Mouse (Mus musculus) hindlimb bud, embryonic 11.5 days (tissue): ENCODE data around the gene Myo1e.
"Not testable (repeated sequence)": the region's sequence is repeated elsewhere in the genome, so short reads cannot be mapped to it uniquely, and the experiment has no call there.

Source experiments
- DNase-seq: peaks from one replicate; pipeline ENCODE4 v3.0.0-alpha.2; 2012; ENCODE audit warnings: low read depth, low spot score; ENCODE audit errors: extremely low spot score

The Myo1e gene

GRCm38 (mm10) chr9:70249881-70250681 lies 42.9 kb downstream of the Myo1e start:
- DNase-seq, result no peak

GRCm38 (mm10) chr9:70251441-70251985 lies 44.4 kb downstream of the Myo1e start:
- DNase-seq, result no peak

GRCm38 (mm10) chr9:70253016-70253415 lies 45.9 kb downstream of the Myo1e start:
- no peak for DNase-seq

GRCm38 (mm10) chr9:70255005-70255404 lies 47.9 kb downstream of the Myo1e start:
- no peak for DNase-seq

GRCm38 (mm10) chr9:70256027-70256426 lies 48.9 kb downstream of the Myo1e start:
- not testable (repeated sequence) for DNase-seq

- DNase-seq, result peak; percentile 37
These were observed 50.3 kb downstream of the Myo1e start for GRCm38 (mm10) chr9:70257289-70258101.

- peak; percentile 28 for DNase-seq
These were observed 53.2 kb downstream of the Myo1e start for GRCm38 (mm10) chr9:70260324-70260841.

- DNase-seq, result no peak
These were observed 54.5 kb downstream of the Myo1e start for GRCm38 (mm10) chr9:70261646-70262045.

- no peak for DNase-seq
These were observed 56.0 kb downstream of the Myo1e start for GRCm38 (mm10) chr9:70263134-70263533.

- no peak for DNase-seq
These were observed 56.6 kb downstream of the Myo1e start for GRCm38 (mm10) chr9:70263735-70264134.

GRCm38 (mm10) chr9:70265513-70265912 lies 58.4 kb downstream of the Myo1e start:
- DNase-seq, result no peak

- no peak for DNase-seq
These were observed 59.0 kb downstream of the Myo1e start for GRCm38 (mm10) chr9:70266186-70266585.

GRCm38 (mm10) chr9:70267108-70267507 lies 60.0 kb downstream of the Myo1e start:
- DNase-seq, result no peak

- DNase-seq, result no peak
These were observed 62.2 kb downstream of the Myo1e start for GRCm38 (mm10) chr9:70269349-70269748.

- no peak for DNase-seq
These were observed 63.3 kb downstream of the Myo1e start for GRCm38 (mm10) chr9:70270468-70270867.

GRCm38 (mm10) chr9:70271137-70271536 lies 64.0 kb downstream of the Myo1e start:
- DNase-seq, result no peak

GRCm38 (mm10) chr9:70271631-70272030 lies 64.5 kb downstream of the Myo1e start:
- DNase-seq, result no peak

GRCm38 (mm10) chr9:70274071-70274470 lies 66.9 kb downstream of the Myo1e start:
- no peak for DNase-seq

GRCm38 (mm10) chr9:70274476-70274875 lies 67.3 kb downstream of the Myo1e start:
- no peak for DNase-seq

GRCm38 (mm10) chr9:70274887-70275555 lies 67.9 kb downstream of the Myo1e start:
- no peak for DNase-seq

GRCm38 (mm10) chr9:70277076-70277475 lies 69.9 kb downstream of the Myo1e start:
- DNase-seq, result no peak
